Mouse (Mus musculus): ENCODE results near the gene Spem1.

The Spem1 gene

GRCm38 (mm10) chr11:69836703-69837576, 15.0 kb upstream of the Spem1 start:
- DNase-seq (ENCODE audit: low read depth, low spot score) = no peak

GRCm38 (mm10) chr11:69835966-69836335, 14.0 kb upstream of the Spem1 start:
- no peak for DNase-seq (ENCODE audit: low read depth, low spot score)

GRCm38 (mm10) chr11:69835326-69835965, 13.5 kb upstream of the Spem1 start:
- DNase-seq (ENCODE audit: low read depth, low spot score) = no peak

GRCm38 (mm10) chr11:69834001-69834549, 12.1 kb upstream of the Spem1 start:
- no peak for DNase-seq (ENCODE audit: low read depth, low spot score)

- DNase-seq (ENCODE audit: low read depth, low spot score) = no peak
Observed at GRCm38 (mm10) chr11:69833554-69833953, 11.6 kb upstream of the Spem1 start.

- DNase-seq (ENCODE audit: low read depth, low spot score) = no peak
Observed at GRCm38 (mm10) chr11:69828832-69829231, 6.9 kb upstream of the Spem1 start.

GRCm38 (mm10) chr11:69823456-69823855, 1.5 kb upstream of the Spem1 start:
- no peak for DNase-seq (ENCODE audit: low read depth, low spot score)

- DNase-seq (ENCODE audit: low read depth, low spot score) = no peak
Observed at GRCm38 (mm10) chr11:69818871-69819270, 3.1 kb downstream of the Spem1 start.

- no peak for DNase-seq (ENCODE audit: low read depth, low spot score)
Observed at GRCm38 (mm10) chr11:69818365-69818764, 3.6 kb downstream of the Spem1 start, which contains the start of gene Spem2. Spem2 (minus strand) TSS chr11:69818465.

GRCm38 (mm10) chr11:69816520-69816919, 5.5 kb downstream of the Spem1 start:
- DNase-seq (ENCODE audit: low read depth, low spot score) = no peak

- no peak for DNase-seq (ENCODE audit: low read depth, low spot score)
Observed at GRCm38 (mm10) chr11:69815155-69815554, 6.8 kb downstream of the Spem1 start, which contains the start of gene Gm39566. Gm39566 (minus strand) TSS chr11:69815298.

GRCm38 (mm10) chr11:69810280-69810679, 11.7 kb downstream of the Spem1 start:
- no peak for DNase-seq (ENCODE audit: low read depth, low spot score)

GRCm38 (mm10) chr11:69807641-69808040, 14.3 kb downstream of the Spem1 start:
- no peak for DNase-seq (ENCODE audit: low read depth, low spot score)

- no peak for DNase-seq (ENCODE audit: low read depth, low spot score)
Observed at GRCm38 (mm10) chr11:69806378-69806777, 15.6 kb downstream of the Spem1 start.

- no peak for DNase-seq (ENCODE audit: low read depth, low spot score)
Observed at GRCm38 (mm10) chr11:69804972-69805909, 16.7 kb downstream of the Spem1 start, which contains the start of gene Tmem102. Tmem102 (minus strand) TSS chr11:69805624.

GRCm38 (mm10) chr11:69804652-69804940, 17.4 kb downstream of the Spem1 start:
- DNase-seq (ENCODE audit: low read depth, low spot score) = no peak

GRCm38 (mm10) chr11:69803786-69804651, 18.0 kb downstream of the Spem1 start:
- DNase-seq (ENCODE audit: low read depth, low spot score) = no peak

- no peak for DNase-seq (ENCODE audit: low read depth, low spot score)
Observed at GRCm38 (mm10) chr11:69803328-69803727, 18.7 kb downstream of the Spem1 start.

GRCm38 (mm10) chr11:69802648-69803105, 19.3 kb downstream of the Spem1 start:
- DNase-seq (ENCODE audit: low read depth, low spot score) = no peak

- no peak for DNase-seq (ENCODE audit: low read depth, low spot score)
Observed at GRCm38 (mm10) chr11:69801379-69801977, 20.5 kb downstream of the Spem1 start, which contains the start of gene Fgf11. Fgf11 (minus strand) TSS chr11:69801857.
